Mouse (Mus musculus) CD4-positive, CD25-positive, alpha-beta regulatory T cell, adult 4 months (primary cell): ENCODE measurements around the gene Msl2. TPM values are rescaled to one million over a fixed set of nuclear protein-coding genes. Genes with fewer than 3 reads are reported as not detected.

Experiments
- ATAC-seq: one replicate; pipeline ENCODE4 v1.8.0; 2017
- polyA plus RNA-seq, 2 experiments: library from polyadenylated mRNA; unstranded; fragments of 100-300 nt; shearing (Covaris generic); gene quantifications; one replicate each; pipeline ENCODE4 v1.2.1; 2017

Gene Msl2
- polyA plus RNA-seq, result 10 to 100 TPM in 1 of 2 experiments, 1 to 10 TPM in 1; 8.2 to 12.9 TPM

DNA sequence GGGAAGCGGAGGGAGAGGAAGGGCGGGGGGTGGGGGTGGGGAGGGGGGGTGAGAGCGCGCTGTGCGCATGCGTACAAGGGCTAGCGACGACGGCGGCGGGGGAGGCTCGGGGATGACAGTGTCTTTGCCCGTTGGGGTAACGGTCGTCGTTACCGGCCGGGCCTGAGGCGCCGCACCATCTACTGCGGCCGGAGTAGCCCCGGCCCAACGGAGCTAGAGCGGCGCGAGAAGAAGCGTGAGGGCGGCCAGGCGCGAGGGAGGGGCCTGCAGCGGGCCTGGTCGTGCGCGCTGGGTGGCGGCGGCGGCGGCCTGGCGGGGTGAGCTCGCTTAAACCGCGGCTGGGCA is at the start of gene Msl2:
Gene Msl2 (plus strand): TSS at position 115 of the 345 bp plus-strand sequence.
- no peak for ATAC-seq

DNA sequence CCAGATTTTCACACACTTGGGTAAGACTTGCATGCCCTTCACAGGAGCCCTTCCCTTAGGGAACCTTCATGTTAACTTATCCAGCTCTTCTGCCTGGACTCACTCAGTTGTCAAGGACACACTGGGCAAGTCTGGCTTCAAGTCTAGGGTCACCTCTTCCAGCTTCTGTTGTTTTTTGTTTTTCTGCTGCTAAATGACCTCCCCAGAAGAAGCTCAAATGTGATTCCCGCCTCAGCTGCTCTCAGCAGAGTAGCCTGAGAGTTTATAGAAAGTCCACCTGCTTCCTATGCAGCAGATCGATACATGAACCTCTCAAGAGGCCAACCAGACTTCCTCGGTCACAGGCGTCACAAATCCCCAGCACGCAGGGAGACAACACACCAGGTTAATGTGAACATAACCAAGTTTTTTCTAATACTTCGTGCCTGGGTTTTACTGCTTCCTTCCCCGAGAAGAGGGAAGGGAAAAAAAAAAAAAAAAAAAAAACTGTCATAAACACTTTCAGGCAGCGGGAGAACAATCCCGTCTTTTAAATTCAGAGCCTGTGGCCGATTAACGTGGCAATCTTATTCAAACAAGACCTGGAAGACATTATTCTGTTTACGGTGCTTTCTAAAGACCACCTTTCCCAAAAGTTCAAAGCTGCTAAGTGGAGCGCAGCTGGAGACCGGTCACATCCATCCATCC is 40.0 kb upstream of the Msl2 start:
- peak; percentile 2 for ATAC-seq

DNA sequence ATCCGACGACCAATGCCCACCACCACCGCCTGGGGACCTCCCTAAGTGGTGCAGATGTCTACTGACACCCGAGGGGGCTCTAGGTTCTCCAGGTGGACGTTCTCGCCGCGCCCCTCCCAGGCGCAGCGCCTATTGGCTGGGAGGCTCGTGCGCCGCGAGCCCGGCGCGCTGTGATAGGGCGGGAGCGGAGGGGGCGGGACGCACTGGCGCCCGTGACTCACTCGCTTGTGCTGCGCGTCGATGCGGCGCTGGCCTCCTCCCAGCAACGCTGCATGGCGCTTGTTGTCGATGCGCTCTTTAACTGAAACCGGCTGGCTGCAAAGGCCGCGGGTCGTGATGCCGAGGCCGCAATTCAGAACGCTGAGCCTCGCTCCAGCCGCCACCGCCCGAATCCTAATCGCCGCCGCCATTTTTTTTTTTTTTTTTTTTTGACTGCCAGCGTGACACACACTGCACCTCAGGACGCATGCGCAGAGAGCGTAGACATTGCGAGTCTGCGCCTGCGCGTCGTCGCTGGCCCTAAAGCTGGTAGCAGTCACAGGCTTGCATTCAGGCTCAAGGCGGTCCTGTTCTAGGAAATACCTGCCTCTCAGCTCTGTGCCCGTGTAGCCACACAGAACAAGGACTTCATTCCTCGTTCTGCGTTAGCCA is 39.3 kb upstream of the Msl2 start, which contains the start of gene Pccb:
Gene Pccb (minus strand): TSS at position 451 of the 651 bp plus-strand sequence.
- peak; percentile 97 for ATAC-seq

DNA sequence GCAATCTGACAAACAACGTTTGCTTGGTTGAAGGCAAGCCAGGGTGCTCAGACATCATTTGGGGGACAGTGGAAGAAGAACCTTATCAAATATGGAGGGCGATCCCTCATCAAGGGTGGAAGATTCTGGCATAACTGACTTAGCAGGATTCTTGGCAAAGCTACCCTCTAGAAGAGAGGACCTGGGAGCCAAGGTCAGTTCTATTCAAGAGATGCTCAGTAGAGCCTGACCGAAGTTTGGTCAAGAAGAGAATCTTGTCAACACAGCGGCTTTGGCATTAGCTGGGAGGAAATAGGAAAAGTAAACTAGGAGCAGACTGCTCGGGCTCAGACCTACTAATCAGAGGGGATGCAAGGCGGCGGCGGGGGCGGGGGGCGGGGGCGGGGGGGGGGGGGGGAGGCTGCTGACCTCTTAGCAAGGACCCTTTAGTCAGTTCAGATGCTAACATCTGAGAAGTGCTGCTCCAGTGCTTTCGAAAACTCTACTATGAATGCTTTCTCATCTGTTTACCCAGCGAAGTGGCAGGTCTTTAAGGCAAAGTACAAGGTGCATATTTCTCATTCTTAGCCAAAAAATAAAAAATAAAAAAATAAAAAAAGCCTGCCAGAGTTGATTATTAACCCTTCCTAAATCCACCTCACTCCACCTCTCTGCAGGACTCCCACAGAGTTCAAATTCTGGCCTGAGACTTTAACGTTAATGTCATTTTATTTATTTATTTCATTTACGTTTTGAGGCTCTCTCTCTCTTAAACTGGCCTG is 37.9 kb upstream of the Msl2 start:
- no peak for ATAC-seq

DNA sequence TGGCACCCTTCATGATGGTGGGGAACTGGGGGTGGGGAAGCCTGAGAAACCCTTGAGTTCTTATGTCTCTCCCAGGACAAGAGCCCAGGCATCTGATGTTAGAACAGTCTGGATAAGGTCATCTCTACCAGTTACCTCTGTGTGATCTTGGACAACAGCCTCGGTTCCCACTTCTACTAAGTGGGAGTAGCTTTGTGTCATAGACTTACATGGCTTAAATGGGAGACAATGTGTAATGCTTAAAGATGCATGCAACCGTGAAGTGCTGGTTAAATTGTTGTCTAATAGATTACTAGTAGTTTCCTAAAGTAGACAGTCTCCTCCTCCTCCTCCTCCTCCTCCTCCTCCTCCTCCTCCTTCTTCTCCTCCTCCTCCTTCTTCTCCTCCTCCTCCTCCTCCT is 37.0 kb upstream of the Msl2 start:
- ATAC-seq, result no peak

DNA sequence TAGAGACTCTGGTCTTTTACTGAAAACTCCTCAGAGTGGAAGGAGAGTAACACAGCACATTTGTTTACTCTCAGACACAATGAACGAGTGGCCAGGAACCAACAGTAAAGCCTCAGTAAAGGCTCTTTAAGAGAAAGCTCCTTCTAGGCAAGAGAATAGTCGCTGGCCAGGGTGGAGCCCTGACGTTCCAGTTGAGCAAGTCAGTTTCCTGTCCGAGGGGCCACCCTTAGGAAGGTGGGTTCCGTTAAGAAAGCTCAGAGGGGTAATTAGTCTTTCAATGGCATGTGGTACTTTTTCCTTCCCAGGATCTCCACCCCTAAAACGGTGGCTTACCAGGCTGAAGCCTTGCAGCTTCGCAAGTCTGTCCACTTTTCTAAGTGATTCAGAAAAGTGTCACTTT is 36.5 kb upstream of the Msl2 start:
- ATAC-seq, result no peak

DNA sequence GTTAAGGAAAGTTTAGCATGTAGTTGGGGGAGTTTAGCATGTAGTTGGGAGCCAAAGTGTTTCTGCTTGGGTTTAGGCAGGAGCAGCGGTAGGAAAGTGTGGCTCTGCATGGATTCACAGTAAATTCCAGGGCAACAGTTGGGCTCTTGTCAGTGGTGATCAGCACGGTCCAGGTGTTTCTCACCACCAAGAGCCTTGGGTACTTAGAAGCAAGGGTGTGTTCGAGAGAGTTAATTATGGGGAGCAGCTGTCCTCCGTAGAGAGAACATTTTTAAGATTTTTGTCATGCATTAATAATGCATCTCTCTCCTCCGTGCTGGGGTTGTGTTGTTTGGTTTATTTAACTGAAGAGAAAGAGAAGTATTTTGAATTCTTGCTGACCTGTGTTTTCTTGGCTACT is 35.3 kb upstream of the Msl2 start:
- ATAC-seq, result no peak

DNA sequence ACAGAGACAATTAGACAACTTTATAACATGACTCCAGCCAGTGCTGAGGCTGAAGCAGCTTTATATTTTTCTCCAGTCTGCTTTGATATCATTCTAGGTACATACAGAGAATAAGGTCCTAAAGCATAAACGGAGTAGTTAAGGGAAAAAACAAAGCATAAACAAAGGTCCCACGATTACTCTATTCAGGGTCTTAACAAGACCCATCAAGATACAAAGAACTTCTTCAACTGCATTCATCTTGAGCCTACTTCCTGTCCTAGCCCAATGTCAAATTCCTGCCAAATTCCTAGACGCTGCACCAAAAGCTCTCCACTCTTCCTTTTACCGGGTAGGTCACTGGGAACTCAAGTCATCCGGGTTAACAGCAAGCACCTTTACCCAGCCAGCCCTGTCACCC is 32.4 kb upstream of the Msl2 start:
- ATAC-seq, result no peak

DNA sequence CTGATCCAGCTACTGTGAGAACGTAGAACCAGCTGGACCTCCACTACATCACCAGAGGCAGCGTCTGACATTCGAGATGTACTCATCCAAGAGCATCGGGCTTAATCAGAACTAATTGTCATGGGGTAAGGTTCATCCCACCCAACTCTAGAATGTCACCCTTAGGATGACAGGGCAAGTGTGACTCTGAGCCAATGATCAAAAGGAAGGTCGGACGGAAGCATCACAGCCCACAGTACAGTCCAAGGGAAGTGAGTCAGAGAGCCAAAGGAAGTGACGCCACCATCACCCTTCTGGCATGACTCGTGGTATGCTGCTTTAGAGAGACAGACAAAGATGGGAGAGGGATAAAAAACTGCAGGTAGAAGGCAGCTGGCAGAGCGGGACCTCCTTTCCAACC is 31.7 kb upstream of the Msl2 start:
- no peak for ATAC-seq

DNA sequence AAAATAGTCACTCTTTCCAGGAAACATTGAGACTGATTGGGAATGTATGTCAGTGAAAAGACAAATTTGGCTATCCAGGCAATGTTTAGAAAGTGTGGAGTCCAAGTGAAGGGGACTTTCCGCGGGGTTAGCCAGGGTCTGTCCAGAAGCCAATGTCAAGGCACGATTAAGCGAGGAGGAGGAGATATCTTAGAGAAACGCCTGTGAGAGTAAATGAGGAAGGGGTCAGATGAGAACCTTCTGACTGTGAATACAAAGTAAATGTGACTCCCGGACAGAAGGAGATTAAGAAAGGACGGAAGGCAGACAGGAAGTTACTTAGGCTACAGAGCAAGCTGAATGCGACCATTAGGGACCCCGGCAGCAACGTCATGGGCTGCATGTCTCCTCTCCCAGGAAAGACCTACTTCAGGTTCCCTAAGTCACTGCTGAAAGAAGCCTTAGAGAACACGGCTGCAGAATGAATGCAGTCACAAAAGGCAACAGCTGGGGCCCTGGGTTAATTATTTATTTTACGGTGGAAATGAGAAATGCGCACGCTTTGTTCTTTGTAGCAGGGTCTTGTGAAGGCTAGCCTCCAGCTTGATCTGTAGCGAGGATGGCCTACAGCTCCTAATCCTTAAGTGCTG is 28.1 kb upstream of the Msl2 start:
- ATAC-seq, result no peak

DNA sequence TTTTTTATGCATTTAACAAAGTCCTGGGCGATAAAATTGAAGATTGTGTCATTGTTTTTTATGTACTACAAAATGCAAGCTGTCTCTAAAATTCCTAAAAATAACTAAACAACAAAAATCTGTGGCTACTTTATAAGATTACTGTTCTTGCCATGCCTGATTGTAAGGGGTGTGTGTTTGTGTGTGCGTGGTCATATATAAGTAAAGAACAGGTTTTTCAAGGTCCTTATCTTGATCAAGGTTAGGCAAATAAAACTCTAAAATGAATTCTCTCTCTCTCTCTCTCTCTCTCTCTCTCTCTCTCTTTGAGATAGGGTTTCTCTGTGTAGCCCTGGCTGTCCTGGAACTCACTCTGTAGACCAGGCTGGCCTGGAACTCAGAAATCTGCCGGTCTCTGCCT is 21.9 kb upstream of the Msl2 start:
- ATAC-seq, result no peak

DNA sequence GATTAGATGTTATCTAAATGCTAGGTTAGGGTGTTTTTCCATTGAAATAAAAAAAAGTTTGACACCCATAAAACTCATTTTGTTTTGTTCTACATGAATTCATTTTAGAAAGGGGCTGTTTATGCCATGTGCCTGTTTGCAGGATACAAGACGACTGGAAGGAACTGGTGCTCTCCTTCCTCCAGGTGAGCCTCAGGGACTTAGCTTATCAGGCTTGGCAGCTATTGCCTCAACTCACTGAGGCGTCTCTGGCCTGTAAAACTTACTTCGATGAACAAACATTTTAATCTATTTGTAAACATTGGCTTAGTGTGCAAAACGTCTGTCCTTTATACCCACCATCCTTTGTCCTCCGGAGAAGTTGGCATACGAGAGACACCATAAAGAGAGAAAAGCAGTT is 21.2 kb upstream of the Msl2 start:
- ATAC-seq, result no peak

DNA sequence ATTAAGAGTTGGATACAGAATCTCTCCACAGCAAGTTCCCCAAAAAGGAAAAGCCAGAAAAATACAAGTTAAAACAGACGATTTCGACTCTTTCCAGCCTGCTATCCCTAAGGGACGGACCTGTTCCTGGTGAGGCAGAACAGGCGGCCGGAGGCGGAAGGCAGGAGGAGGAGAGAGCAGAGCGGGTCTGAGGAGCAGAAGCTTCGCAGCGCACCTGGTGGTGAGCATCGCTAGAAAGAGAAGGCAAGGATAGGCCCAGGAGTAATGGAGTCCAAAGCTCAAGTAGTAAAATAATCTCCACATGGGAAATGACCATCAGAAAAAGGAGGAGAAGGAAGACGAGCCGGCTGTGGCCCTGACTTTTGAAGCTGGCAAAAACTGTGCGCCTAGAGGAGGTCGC is 20.6 kb upstream of the Msl2 start:
- no peak for ATAC-seq

DNA sequence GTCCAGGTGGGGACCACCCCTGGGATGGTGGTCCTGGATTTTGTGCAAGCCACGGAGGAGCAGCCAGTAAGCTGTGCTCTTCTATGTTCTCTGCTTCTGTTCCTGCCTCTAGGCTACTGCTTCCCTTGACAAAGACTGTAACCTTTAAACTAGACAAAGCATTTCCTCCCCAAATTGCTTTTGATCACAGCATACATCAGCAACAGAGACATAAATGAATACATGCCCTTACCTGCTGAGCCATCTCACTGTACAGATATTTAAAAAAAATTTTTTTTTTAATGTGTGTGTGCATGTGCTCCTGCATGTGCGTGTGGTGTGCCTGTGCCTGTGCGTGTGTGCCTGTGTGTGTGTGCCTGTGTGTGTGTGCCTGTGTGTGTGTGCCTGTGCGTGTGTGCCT is 16.7 kb upstream of the Msl2 start:
- peak; percentile 33 for ATAC-seq

DNA sequence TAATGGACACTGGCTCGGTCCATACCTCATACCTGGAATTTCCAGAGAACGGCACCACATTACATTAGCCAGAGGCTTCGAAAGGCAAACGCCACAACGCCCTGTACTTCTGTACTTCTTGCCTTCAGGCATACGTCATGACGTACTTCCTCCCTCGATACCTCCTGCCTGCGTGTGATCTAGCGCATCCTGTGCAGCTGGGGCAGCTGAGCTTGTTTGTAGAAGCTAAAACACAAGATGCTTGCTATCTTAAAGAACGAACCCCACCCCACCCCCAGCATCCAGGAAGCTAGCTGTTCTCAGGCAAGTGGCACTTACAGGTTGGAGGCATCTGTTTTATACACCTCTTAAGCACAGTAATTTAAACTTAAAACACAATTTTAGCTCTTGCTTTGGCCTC is 12.9 kb upstream of the Msl2 start:
- ATAC-seq, result peak; percentile 100

DNA sequence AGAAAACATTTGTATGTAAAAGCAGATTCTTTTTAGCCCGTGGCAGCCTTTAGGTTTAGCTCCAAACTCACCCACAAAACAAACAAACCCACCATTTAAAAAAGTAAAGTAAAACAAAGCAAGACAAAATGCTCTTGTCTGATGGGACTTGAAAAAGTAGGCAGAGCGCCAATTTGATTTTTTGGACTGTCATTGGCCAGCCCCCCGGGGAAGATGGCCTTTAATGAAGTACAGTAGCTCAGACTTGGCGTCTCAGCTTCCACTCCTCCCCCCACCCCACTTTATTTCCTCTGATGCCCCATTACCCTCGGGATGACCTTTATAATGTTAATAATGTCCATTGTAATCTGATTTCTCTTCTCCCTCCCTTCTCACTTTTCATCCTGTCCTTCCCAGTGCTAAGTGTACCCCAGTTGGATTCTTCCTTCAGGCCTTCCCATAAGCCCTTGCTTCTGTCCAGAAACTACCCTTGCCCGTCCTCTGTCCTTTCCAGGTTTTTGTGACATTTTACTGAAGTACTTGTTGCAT is 11.6 kb upstream of the Msl2 start:
- no peak for ATAC-seq

DNA sequence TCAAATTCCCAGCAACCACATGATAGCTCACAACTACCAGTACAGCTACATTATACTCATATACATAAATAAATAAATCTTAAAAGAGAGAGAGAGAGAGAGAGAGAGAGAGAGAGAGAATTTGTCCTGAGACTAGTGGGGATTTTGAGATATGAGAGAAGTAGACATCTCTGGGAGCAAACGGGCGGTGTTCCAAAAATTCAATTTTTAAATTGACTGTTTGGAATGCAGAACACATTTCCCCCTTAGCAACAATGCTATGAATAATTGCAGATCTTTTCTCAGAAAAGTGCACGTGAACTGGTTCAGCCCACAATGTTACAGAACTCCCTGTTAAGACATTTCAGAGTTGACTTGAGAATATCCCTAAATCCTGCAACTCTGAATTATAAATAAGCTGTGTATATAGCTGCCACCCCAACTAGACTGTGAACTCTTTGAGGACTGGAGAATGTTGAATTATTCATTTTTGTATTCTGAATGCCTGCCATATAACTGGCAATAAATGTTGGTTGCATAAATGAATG is 8.8 kb upstream of the Msl2 start:
- ATAC-seq, result no peak

DNA sequence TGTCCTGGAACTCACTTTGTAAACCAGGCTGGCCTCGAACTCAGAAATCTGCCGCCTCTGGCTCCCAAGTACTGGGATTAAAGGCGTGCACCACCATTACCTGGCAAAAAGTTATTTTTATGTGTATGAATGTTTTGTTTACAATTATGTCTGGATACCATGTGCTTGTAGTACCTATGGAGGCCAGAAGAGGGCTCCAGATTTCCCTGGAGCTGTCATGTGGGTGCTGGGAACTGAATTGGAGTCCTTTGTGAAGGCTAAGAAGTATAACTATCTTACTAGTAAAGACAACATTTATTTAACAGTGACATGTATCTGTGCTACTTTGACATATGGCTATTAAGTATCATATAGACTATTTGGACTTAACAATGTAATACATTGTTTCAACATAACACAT is 4.1 kb upstream of the Msl2 start:
- no peak for ATAC-seq

DNA sequence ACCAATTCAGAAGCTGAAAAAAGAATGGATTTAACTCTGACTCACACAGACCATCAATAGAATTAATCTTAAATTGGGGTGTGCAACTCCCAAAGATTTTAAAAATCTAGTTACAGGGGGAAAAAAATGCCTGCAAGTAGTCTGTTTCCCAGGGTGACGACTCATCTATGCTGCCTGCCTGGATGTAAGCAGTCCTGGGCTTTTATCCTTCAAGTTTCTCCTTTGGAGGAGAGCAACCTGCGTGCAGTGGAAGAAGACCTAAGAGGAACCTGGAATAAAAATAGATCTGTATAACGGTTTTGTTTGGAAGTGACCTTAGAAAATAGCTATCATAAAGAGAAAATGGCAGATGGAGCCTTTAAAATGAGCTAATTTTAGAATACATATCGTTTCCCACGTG is 1.4 kb upstream of the Msl2 start:
- ATAC-seq, result no peak

DNA sequence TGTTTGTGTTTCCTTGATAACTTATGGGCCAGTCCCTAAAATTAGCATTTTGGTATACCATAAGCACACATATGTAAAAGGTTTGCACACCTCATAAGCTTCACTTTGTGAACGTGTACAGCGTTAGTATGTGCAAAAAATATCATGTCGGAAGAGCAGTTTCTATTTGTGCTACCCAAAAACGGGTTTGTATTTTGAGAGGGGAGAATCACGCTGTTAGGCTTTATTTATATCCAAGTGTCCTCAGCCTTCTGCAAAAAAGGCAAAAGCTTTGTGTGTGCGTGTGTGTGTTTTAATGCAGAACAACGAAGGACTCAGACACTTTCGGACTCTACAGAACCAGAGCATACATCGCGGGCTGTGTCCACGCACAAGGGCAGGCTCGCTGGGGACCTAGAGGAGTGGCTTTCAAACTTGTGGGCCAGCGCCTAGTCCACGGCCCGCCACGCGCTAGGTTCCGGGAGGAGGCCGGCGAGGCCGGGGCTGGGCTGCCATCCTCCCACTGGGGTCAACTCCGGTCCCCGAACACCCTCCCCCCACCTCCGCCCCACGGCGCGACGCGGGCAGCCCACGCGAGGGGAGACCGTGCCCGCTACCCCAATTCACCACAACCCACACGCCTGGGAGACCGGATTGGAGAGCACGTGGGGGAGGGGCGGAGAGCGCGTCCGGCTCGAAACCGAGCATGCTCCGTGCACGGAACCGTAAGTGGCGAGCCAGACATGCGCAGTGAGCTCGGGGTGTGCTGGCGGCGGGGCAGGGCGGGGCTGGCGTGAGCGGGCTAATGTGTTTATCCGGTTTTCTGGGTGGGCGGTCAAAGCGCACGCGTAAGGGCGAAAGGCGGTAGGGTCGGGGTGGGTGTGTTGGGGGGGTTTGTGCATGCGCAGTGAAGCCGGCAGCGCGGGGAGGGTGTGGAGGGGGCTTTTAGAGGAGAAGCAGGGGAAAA is 587 bp upstream of the Msl2 start:
- ATAC-seq, result peak; percentile 69

DNA sequence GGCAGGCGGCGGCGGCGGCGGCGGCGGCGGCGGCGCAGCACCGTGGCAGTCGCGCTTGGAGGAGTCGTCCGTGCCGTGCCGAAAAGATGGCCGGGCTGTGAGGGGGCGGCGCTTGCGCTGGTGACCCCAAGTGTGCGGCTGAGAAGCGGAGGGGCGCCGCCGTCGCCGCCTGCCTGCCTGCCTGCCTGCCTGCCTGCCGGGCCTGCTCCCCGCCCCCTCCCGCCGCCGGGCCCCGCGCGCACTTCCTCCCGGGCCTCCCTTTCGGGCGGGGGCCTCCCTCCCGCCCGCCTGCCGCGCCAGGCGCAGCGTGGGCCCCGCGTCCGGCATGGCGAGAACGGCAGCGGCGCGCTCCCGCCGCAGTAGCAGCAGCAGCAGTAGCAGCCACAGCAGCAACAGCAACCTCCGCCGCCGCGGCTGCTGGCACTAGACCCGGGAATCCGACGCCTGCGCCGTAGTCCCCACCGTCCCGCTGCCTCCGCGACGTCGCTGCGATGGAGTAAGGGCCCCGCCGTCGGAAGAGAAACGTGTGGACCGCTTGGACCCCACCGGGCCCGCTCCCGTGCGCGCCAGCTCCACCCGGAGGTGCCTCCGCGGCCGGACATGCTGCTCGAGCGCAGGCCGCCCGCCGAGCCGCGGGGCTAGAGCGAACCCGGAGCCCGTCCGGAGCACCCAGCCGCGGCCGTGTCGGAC is 576 bp downstream of the Msl2 start:
- peak; percentile 52 for ATAC-seq
